Mouse (Mus musculus) cerebellum, postnatal 25 days (tissue): ENCODE results near the gene Wiz.

ENCODE experiments used
- DNase-seq, 2 experiments: peaks; one replicate each; pipeline ENCODE4 v3.0.0; 2021; ENCODE audit warnings: mixed read lengths in 2 of 2

The Wiz gene

GRCm38 (mm10) chr17:32349037-32349732 lies 40.1 kb downstream of the Wiz start:
- DNase-seq: peak; percentile 51 to 70

- DNase-seq: no peak
Measured at GRCm38 (mm10) chr17:32348406-32348805, 40.8 kb downstream of the Wiz start.

GRCm38 (mm10) chr17:32341102-32341501 lies 48.1 kb downstream of the Wiz start:
- DNase-seq: no peak

- no peak for DNase-seq
Measured at GRCm38 (mm10) chr17:32340110-32340509, 49.1 kb downstream of the Wiz start.

- DNase-seq: no peak
Measured at GRCm38 (mm10) chr17:32335869-32336268, 53.4 kb downstream of the Wiz start.

- DNase-seq: no peak
Measured at GRCm38 (mm10) chr17:32334921-32335320, 54.3 kb downstream of the Wiz start.

- DNase-seq: no peak
Measured at GRCm38 (mm10) chr17:32333675-32334303, 55.5 kb downstream of the Wiz start.

GRCm38 (mm10) chr17:32327501-32327900 lies 61.7 kb downstream of the Wiz start:
- no peak for DNase-seq

- no peak for DNase-seq
Measured at GRCm38 (mm10) chr17:32322809-32323208, 66.4 kb downstream of the Wiz start.

- peak in 1 of 2 experiments; percentile 18 for DNase-seq
Measured at GRCm38 (mm10) chr17:32321836-32322235, 67.4 kb downstream of the Wiz start.

GRCm38 (mm10) chr17:32321390-32321734 lies 67.9 kb downstream of the Wiz start:
- no peak for DNase-seq

GRCm38 (mm10) chr17:32320597-32321389 lies 68.4 kb downstream of the Wiz start, which contains the start of gene Akap8:
Gene Akap8 (minus strand): TSS chr17:32321238.
- peak; percentile 97 to 98 for DNase-seq

GRCm38 (mm10) chr17:32319950-32320349 lies 69.3 kb downstream of the Wiz start:
- DNase-seq: peak in 1 of 2 experiments; percentile 14

GRCm38 (mm10) chr17:32317708-32318107 lies 71.5 kb downstream of the Wiz start:
- no peak for DNase-seq

GRCm38 (mm10) chr17:32317032-32317431 lies 72.2 kb downstream of the Wiz start:
- DNase-seq: no peak

GRCm38 (mm10) chr17:32315560-32315959 lies 73.7 kb downstream of the Wiz start:
- no peak for DNase-seq

- DNase-seq: no peak
Measured at GRCm38 (mm10) chr17:32313892-32314291, 75.3 kb downstream of the Wiz start.

- peak; percentile 74 to 79 for DNase-seq
Measured at GRCm38 (mm10) chr17:32312801-32313200, 76.4 kb downstream of the Wiz start.

- DNase-seq: no peak
Measured at GRCm38 (mm10) chr17:32307963-32308362, 81.3 kb downstream of the Wiz start.
